Mouse (Mus musculus): ENCODE measurements around the gene Prx. TPM values are rescaled to one million over a fixed set of nuclear protein-coding genes. Genes with fewer than 3 reads are reported as not detected.

Prx gene
- total and polyA plus RNA-seq, 3 experiments, result 0.59 to 0.81 (median 0.59) TPM

DNA sequence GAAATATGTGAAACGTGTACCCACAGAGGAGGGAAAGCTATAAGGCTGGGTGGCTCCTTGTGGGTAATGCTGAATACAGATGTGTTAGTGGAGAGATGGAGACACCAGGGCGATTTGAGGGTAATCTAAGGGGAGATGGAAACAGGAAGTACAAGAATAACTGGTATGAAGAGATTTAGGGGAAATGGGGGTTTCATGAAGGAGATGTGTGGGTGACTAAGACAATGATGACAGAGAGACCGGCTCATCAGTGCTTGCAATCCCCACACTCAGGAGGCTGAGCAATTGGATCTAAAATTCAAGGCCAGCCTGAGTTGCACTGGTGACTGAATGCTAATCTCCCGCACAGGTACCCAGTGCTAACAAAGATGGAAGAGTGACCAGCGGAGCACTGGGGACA lies 52.9 kb downstream of the Prx start:
- no peak for DNase-seq
- 49% methylated on average over 5 of the region's 5 CpGs for WGBS
- Histone ChIP-seq H3K27ac (peak overlapping the region; percentile 75), H3K36me3 (ENCODE audit: control insufficient read depth, insufficient read depth, low read length) (no peaks in the 10 kb centered on the region), H3K4me1 (ENCODE audit: control insufficient read depth, insufficient read depth, low read length) (no peaks in the 10 kb centered on the region), H3K79me2 (replicated peaks; ENCODE audit: control insufficient read depth, insufficient read depth, low read length) (no peaks in the 10 kb centered on the region), H3K27me3 (ENCODE audit: control insufficient read depth, insufficient read depth, low read length) (no peaks in the 10 kb centered on the region), H3K4me3 (no peak overlapping the region), H3K9ac (ENCODE audit: low read depth, low read length) (no peak overlapping the region)
- intact Hi-C loops (cut with DNase I), result no loop called here
- TF ChIP-seq EP300 (IDR thresholded peaks at IDR 0.05; ENCODE audit: insufficient read depth, low read depth, low read length) (no peak), CTCF (IDR thresholded peaks at IDR 0.05) (no peak), POLR2A (IDR thresholded peaks at IDR 0.05; ENCODE audit: insufficient read depth, low read depth, low read length) (no peak)

DNA sequence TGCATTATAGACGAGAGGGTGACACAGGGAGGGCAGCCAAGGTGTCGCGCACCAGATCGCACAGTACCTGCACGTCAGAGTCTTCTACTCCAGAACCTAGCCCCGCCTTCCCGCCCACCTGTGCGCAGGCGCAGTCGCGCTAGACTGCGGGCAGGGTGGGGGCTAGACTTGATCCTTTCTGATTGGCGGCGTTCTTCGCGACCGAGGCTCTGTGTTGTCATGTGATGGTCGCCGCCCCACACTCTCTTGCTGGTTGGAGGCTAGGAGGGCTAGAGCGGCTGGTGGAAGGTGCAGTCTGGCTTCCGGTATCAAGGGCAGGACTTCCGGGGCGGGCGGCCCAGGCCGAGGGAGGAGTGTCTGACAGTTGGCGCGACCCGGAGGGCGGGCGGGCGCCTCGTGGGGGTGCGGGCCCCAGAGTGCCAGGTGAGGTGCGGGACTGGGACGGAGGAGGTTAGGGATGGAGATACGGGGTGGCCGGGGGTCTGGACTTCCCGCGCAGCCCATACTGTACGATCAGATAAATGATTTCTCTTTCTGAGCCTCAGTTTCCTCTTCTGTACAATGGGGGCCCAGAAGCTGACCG lies 53.9 kb downstream of the Prx start, which contains the start of the genes Pld3 and 2310022A10Rik:
Pld3 (minus strand) TSS at position 288 of the 583 bp plus-strand sequence.
2310022A10Rik (plus strand) TSS at position 303 of the 583 bp plus-strand sequence.
- H3K4me3 ChIP-seq, result peak within 1 kb of the TSS; percentile 94
- peak within 1 kb of the TSS; percentile 64 for H3K9ac ChIP-seq (ENCODE audit: low read depth, low read length)
- DNase-seq, result peak; percentile 93 to 96
- intact Hi-C loops (cut with DNase I), result no loop called here
- under 1% methylated on average over 40 of the region's 41 CpGs for WGBS
- TF ChIP-seq POLR2A (IDR thresholded peaks at IDR 0.05; ENCODE audit: insufficient read depth, low read depth, low read length) (peak; percentile 62; the same call in 1 of the 2 replicates), EP300 (IDR thresholded peaks at IDR 0.05; ENCODE audit: insufficient read depth, low read depth, low read length) (peak; percentile 75; the same call in 1 of the 2 replicates), CTCF (IDR thresholded peaks at IDR 0.05) (no peak)
- no peaks in the 10 kb centered on the region for H3K27me3 ChIP-seq (ENCODE audit: control insufficient read depth, insufficient read depth, low read length)
- H3K27ac ChIP-seq, result peak within 1 kb of the TSS; percentile 75
- H3K4me1 ChIP-seq (ENCODE audit: control insufficient read depth, insufficient read depth, low read length), result no peaks in the 10 kb centered on the region
- H3K79me2 ChIP-seq (replicated peaks; ENCODE audit: control insufficient read depth, insufficient read depth, low read length), result no peaks in the 10 kb centered on the region
- no peaks in the 10 kb centered on the region for H3K36me3 ChIP-seq (ENCODE audit: control insufficient read depth, insufficient read depth, low read length)

DNA sequence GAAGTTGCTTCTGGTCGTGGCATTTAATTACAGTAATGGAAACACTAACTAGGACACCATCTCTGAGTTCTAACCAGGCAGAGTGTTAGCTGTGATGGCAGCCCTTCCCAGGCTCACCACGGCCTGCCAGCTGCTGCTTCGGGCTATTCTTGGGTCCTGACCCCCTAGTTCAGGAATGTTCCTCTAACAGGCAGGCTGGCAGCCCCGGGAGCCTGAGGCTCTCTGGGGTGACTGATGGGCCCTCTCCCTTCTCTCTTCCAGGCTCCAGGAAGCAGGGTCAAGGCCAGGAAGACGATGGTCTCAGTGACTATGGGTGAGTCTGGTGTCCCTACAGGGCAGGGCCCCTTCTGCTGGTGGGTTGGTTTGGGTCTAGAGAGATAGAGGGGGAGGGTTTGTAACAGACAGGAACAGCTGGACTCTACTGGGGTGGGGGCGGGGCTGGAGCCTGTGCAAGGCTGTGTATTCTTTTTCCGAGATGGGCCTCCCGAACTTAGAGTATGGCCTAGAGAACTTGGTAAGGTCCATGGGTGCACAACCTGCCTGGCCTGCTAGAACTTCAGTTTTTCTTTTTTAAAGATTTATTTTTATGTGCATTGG lies 61.3 kb downstream of the Prx start:
- WGBS, result 34% methylated on average over 8 of the region's 8 CpGs
- Histone ChIP-seq H3K9ac (ENCODE audit: low read depth, low read length) (peak overlapping the region; percentile 63), H3K36me3 (ENCODE audit: control insufficient read depth, insufficient read depth, low read length) (no peaks in the 10 kb centered on the region), H3K4me3 (peak overlapping the region; percentile 35), H3K79me2 (replicated peaks; ENCODE audit: control insufficient read depth, insufficient read depth, low read length) (no peaks in the 10 kb centered on the region; the same call in 1 of the 2 replicates), H3K27ac (peak overlapping the region; percentile 89), H3K27me3 (ENCODE audit: control insufficient read depth, insufficient read depth, low read length) (no peaks in the 10 kb centered on the region), H3K4me1 (ENCODE audit: control insufficient read depth, insufficient read depth, low read length) (peaks cover 1% of the 10 kb centered on the region; the same call in 1 of the 2 replicates)
- intact Hi-C loops (cut with DNase I), result no loop called here
- peak; percentile 54 to 73 for DNase-seq
- 0 out of 2 replicates have a peak, but pooled peaks have one; percentile 28 for TF ChIP-seq EP300 (IDR thresholded peaks at IDR 0.05; ENCODE audit: insufficient read depth, low read depth, low read length)
- TF ChIP-seq POLR2A (IDR thresholded peaks at IDR 0.05; ENCODE audit: insufficient read depth, low read depth, low read length), result peak; percentile 49
- TF ChIP-seq CTCF (IDR thresholded peaks at IDR 0.05), result no peak

DNA sequence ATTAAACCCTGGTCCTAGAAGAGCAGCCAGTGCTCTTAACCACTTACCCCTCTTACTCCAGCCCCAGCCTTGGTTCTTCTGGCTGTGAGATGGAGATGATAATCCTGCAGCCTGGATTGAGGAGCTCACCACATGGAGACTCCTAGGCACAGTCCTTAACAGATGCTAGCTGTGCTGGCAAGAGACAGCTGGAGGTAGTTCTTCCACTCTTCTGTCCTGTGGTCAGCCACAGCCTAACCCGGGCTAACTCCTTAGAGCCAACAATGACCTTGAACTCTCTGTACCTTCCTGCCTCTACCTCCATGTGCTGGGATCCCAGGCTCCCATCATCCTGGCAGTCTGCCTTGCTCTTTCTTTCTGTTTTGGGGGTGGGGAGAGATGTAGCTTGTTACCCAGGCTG lies 61.9 kb downstream of the Prx start:
- Histone ChIP-seq H3K36me3 (ENCODE audit: control insufficient read depth, insufficient read depth, low read length) (no peaks in the 10 kb centered on the region), H3K27me3 (ENCODE audit: control insufficient read depth, insufficient read depth, low read length) (no peaks in the 10 kb centered on the region), H3K79me2 (replicated peaks; ENCODE audit: control insufficient read depth, insufficient read depth, low read length) (no peaks in the 10 kb centered on the region; the same call in 1 of the 2 replicates), H3K4me1 (ENCODE audit: control insufficient read depth, insufficient read depth, low read length) (peaks cover 1% of the 10 kb centered on the region; the same call in 1 of the 2 replicates), H3K4me3 (peak overlapping the region; percentile 35), H3K27ac (peak overlapping the region; percentile 89), H3K9ac (ENCODE audit: low read depth, low read length) (peak overlapping the region; percentile 11)
- no peak for DNase-seq
- WGBS, result 59% methylated on average over 1 of the region's 1 CpGs
- TF ChIP-seq CTCF (IDR thresholded peaks at IDR 0.05) (no peak), POLR2A (IDR thresholded peaks at IDR 0.05; ENCODE audit: insufficient read depth, low read depth, low read length) (no peak), EP300 (IDR thresholded peaks at IDR 0.05; ENCODE audit: insufficient read depth, low read depth, low read length) (no peak)
- intact Hi-C loops (cut with DNase I), result no loop called here

Other genes starting within 250 kb of the Prx start
- 1 to 10 TPM; 3.7 to 6.1 TPM for gene Numbl, start 240.9 kb upstream of the Prx start, total RNA-seq (2021)
- 7.8 and 9.7 TPM in 2 replicates for gene Numbl, start 240.9 kb upstream of the Prx start, polyA plus RNA-seq (2012; rRNA removed)
- gene Ltbp4, start 161.6 kb upstream of the Prx start, total RNA-seq (2021), result 100 to 1,000 TPM; 187 to 221 TPM
- gene Ltbp4, start 161.6 kb upstream of the Prx start, polyA plus RNA-seq (2012; rRNA removed), result 349 and 374 TPM in 2 replicates
- gene Shkbp1, start 143.3 kb upstream of the Prx start, total RNA-seq (2021), result 1 to 10 TPM; 4.6 to 7.1 TPM
- 17.3 and 20.2 TPM in 2 replicates for gene Shkbp1, start 143.3 kb upstream of the Prx start, polyA plus RNA-seq (2012; rRNA removed)
- gene Gm20479, start 141.9 kb upstream of the Prx start, total RNA-seq (2021), result under 1 TPM in 1 of 2 experiments, not detected in 1; 0.52 TPM
- not detected in 2 replicates for gene Gm20479, start 141.9 kb upstream of the Prx start, polyA plus RNA-seq (2012; rRNA removed)
- under 1 TPM; 0.18 to 0.20 TPM for gene Sptbn4, start 51.6 kb upstream of the Prx start, total RNA-seq (2021)
- 0.23 and 0.44 TPM in 2 replicates for gene Sptbn4, start 51.6 kb upstream of the Prx start, polyA plus RNA-seq (2012; rRNA removed)
- 10 to 100 TPM; 29.9 to 31.7 TPM for gene Blvrb, start 51.3 kb upstream of the Prx start, total RNA-seq (2021)
- 41.7 and 46.2 TPM in 2 replicates for gene Blvrb, start 51.3 kb upstream of the Prx start, polyA plus RNA-seq (2012; rRNA removed)
- 1 to 10 TPM; 3.5 to 6.2 TPM for gene Sertad3, start 25.6 kb upstream of the Prx start, total RNA-seq (2021)
- gene Sertad3, start 25.6 kb upstream of the Prx start, polyA plus RNA-seq (2012; rRNA removed), result 6.9 TPM in 2 replicates
- 10 to 100 TPM in 1 of 2 experiments, 1 to 10 TPM in 1; 7.6 to 10.2 TPM for gene Sertad1, start 12.4 kb upstream of the Prx start, total RNA-seq (2021)
- 12.2 and 14.0 TPM in 2 replicates for gene Sertad1, start 12.4 kb upstream of the Prx start, polyA plus RNA-seq (2012; rRNA removed)
- gene Hipk4, start 23.9 kb downstream of the Prx start, total RNA-seq (2021), result under 1 TPM; 0.10 to 0.14 TPM
- 0.20 and 0.21 TPM in 2 replicates for gene Hipk4, start 23.9 kb downstream of the Prx start, polyA plus RNA-seq (2012; rRNA removed)
- 10 to 100 TPM; 22.9 to 30.6 TPM for gene Pld3, start 53.9 kb downstream of the Prx start, total RNA-seq (2021)
- gene Pld3, start 53.9 kb downstream of the Prx start, polyA plus RNA-seq (2012; rRNA removed), result 54.8 and 68.1 TPM in 2 replicates
- 10 to 100 TPM; 72.0 to 72.1 TPM for gene 2310022A10Rik, start 53.9 kb downstream of the Prx start, total RNA-seq (2021)
- gene 2310022A10Rik, start 53.9 kb downstream of the Prx start, polyA plus RNA-seq (2012; rRNA removed), result 79.5 and 87.4 TPM in 2 replicates
- gene Akt2, start 92.2 kb downstream of the Prx start, total RNA-seq (2021), result 100 to 1,000 TPM; 181 to 219 TPM
- 134 and 181 TPM in 2 replicates for gene Akt2, start 92.2 kb downstream of the Prx start, polyA plus RNA-seq (2012; rRNA removed)
- not detected for gene Ttc9b, start 154.6 kb downstream of the Prx start, total RNA-seq (2021)
- not detected in 2 replicates for gene Ttc9b, start 154.6 kb downstream of the Prx start, polyA plus RNA-seq (2012; rRNA removed)
- 10 to 100 TPM; 20.6 to 21.7 TPM for gene Map3k10, start 175.3 kb downstream of the Prx start, total RNA-seq (2021)
- gene Map3k10, start 175.3 kb downstream of the Prx start, polyA plus RNA-seq (2012; rRNA removed), result 13.5 and 14.6 TPM in 2 replicates
- under 1 TPM; 0.42 to 0.52 TPM for gene Zfp607b, start 190.0 kb downstream of the Prx start, total RNA-seq (2021)
- 0.18 and 0.20 TPM in 2 replicates for gene Zfp607b, start 190.0 kb downstream of the Prx start, polyA plus RNA-seq (2012; rRNA removed)
- gene Zfp60, start 232.1 kb downstream of the Prx start, total RNA-seq (2021), result 1 to 10 TPM; 8.8 to 8.9 TPM
- 1.6 and 3.7 TPM in 2 replicates for gene Zfp60, start 232.1 kb downstream of the Prx start, polyA plus RNA-seq (2012; rRNA removed)